In genomic region chr11:117264162-117265021, GRCm38 (mm10) we compare ENCODE assay signal across 7 mouse cellular contexts.
DNase-seq lines count a peak whose midpoint lies in the region; ATAC-seq and TF ChIP-seq lines count a peak whose summit lies in the region.

No protein-coding gene starts in this region.

- peak overlapping the region; percentile 47 for H3K27ac ChIP-seq in midbrain, embryonic 10.5 days (replicated peaks)
- H3K27ac ChIP-seq in midbrain, postnatal 0 days (ENCODE audit: low read depth, low read length) = no peak overlapping the region
- H3K27ac ChIP-seq in embryonic facial prominence, embryonic 13.5 days = peak overlapping the region; percentile 92
- peak overlapping the region; percentile 88; the same call in 1 of the 2 replicates for H3K27ac ChIP-seq in stomach, embryonic 14.5 days (ENCODE audit: low read length)

- peaks cover 72% of the 10 kb centered on the region for H3K4me1 ChIP-seq in midbrain, embryonic 10.5 days
- 0 out of 2 replicates have a peak, but pooled peaks cover 4% of the 10 kb centered on the region for H3K4me1 ChIP-seq in midbrain, postnatal 0 days (ENCODE audit: insufficient read depth, low read length)
- H3K4me1 ChIP-seq in embryonic facial prominence, embryonic 13.5 days = peaks cover 72% of the 10 kb centered on the region
- H3K4me1 ChIP-seq in stomach, embryonic 14.5 days (ENCODE audit: control insufficient read depth, insufficient read depth, low read length) = peaks cover 48% of the 10 kb centered on the region

- no peaks in the 10 kb centered on the region for H3K36me3 ChIP-seq in midbrain, embryonic 10.5 days
- no peaks in the 10 kb centered on the region for H3K36me3 ChIP-seq in midbrain, postnatal 0 days (ENCODE audit: insufficient read depth, low read length)
- H3K36me3 ChIP-seq in embryonic facial prominence, embryonic 13.5 days = no peaks in the 10 kb centered on the region
- no peaks in the 10 kb centered on the region for H3K36me3 ChIP-seq in stomach, embryonic 14.5 days (ENCODE audit: control insufficient read depth, insufficient read depth, low read length)

- ATAC-seq in midbrain, postnatal 0 days (ENCODE audit: low FRiP score) = no peak
- ATAC-seq in embryonic facial prominence, embryonic 13.5 days (ENCODE audit: insufficient number of reproducible peaks, insufficient read depth, low FRiP score, low TSS enrichment, low read depth) = no peak
- no peak for ATAC-seq in stomach, embryonic 14.5 days (ENCODE audit: insufficient number of reproducible peaks, insufficient read depth, low FRiP score, low read depth)

- H3K4me3 ChIP-seq in midbrain, embryonic 10.5 days = no peak overlapping the region
- no peak overlapping the region for H3K4me3 ChIP-seq in midbrain, postnatal 0 days (ENCODE audit: low read depth, low read length)
- H3K4me3 ChIP-seq in embryonic facial prominence, embryonic 13.5 days = no peak overlapping the region
- no peak overlapping the region for H3K4me3 ChIP-seq in stomach, embryonic 14.5 days (ENCODE audit: low read depth, low read length)

- H3K27me3 ChIP-seq in midbrain, embryonic 10.5 days (ENCODE audit: low read depth, poor library complexity, severe bottlenecking) = peaks cover 20% of the 10 kb centered on the region
- 0 out of 2 replicates have a peak, but pooled peaks cover 11% of the 10 kb centered on the region for H3K27me3 ChIP-seq in midbrain, postnatal 0 days (ENCODE audit: insufficient read depth, low read length)
- no peaks in the 10 kb centered on the region for H3K27me3 ChIP-seq in embryonic facial prominence, embryonic 13.5 days
- no peaks in the 10 kb centered on the region for H3K27me3 ChIP-seq in stomach, embryonic 14.5 days (ENCODE audit: control insufficient read depth, insufficient read depth, low read length)

- no peak overlapping the region for H3K9ac ChIP-seq in midbrain, postnatal 0 days (replicated peaks; ENCODE audit: low read length, poor library complexity, severe bottlenecking)
- no peak overlapping the region for H3K9ac ChIP-seq in embryonic facial prominence, embryonic 13.5 days
- no peak overlapping the region for H3K9ac ChIP-seq in stomach, embryonic 14.5 days (replicated peaks; ENCODE audit: low read depth, low read length)

- no peak for TF ChIP-seq CTCF in midbrain, postnatal 0 days (IDR thresholded peaks at IDR 0.05)

- no peak for DNase-seq in midbrain, embryonic 10.5 days (ENCODE audit: low spot score)
- DNase-seq in midbrain, postnatal 0 days (ENCODE audit: low spot score) = no peak
- peak; percentile 22 for DNase-seq in induced T-regulatory cell, adult 2 months (ENCODE audit: low read depth)
- no peak for DNase-seq in cerebellum, adult 9-10 months
- DNase-seq in cerebellum, adult 9-11 months = no peak

- H3K9me3 ChIP-seq in midbrain, embryonic 10.5 days (replicated peaks) = no peaks in the 10 kb centered on the region
- H3K9me3 ChIP-seq in midbrain, postnatal 0 days (ENCODE audit: low read length) = no peaks in the 10 kb centered on the region
- no peaks in the 10 kb centered on the region for H3K9me3 ChIP-seq in embryonic facial prominence, embryonic 13.5 days
- H3K9me3 ChIP-seq in stomach, embryonic 14.5 days (ENCODE audit: control insufficient read depth, low read depth, low read length) = no peaks in the 10 kb centered on the region

- H3K4me2 ChIP-seq in midbrain, postnatal 0 days (ENCODE audit: low read depth, low read length, poor library complexity, severe bottlenecking) = no peak overlapping the region
- H3K4me2 ChIP-seq in embryonic facial prominence, embryonic 13.5 days = peak overlapping the region; percentile 83
- H3K4me2 ChIP-seq in stomach, embryonic 14.5 days (replicated peaks; ENCODE audit: low read depth, low read length) = no peak overlapping the region

- WGBS in midbrain, embryonic 10.5 days = 65% methylated on average over 13 of the region's 13 CpGs
- WGBS in midbrain, postnatal 0 days = 63% methylated on average over 13 of the region's 13 CpGs
- WGBS in embryonic facial prominence, embryonic 13.5 days = 48% methylated on average over 13 of the region's 13 CpGs
- 61% methylated on average over 13 of the region's 13 CpGs for WGBS in stomach, embryonic 14.5 days
